Mouse (Mus musculus) T-helper 17 cell (primary cell): ENCODE measurements at regions not wholly inside any gene's neighbourhood (a gene's known extent, or its start where the extent isn't known, plus 50 kb on each side); places are given as distances from the start of the nearest gene placed in this dataset.

Experiments used
- in situ Hi-C, 2 experiments: fragments of 300-600 bp; cut with MboI, MseI; formaldehyde crosslinking; loops; 1 replicate in 1 of 2; 2 replicates in 1 of 2; pipeline ENCODE4 v1.15.1; 2025; ENCODE audit warnings: high pct_unique_total_duplicates in 2 of 2

GRCm38 (mm10) chr3:70215195-70215594 lies 207.8 kb downstream of the Otol1 start:
- in situ Hi-C loops = no loop called here

GRCm38 (mm10) chr3:70216096-70216495 lies 208.7 kb downstream of the Otol1 start:
- in situ Hi-C loops = no loop called here

- in situ Hi-C loops = no loop called here
Measured at GRCm38 (mm10) chr3:70218757-70219360, 211.4 kb downstream of the Otol1 start.

GRCm38 (mm10) chr3:70223443-70224065 lies 216.1 kb downstream of the Otol1 start:
- in situ Hi-C loops = no loop called here

GRCm38 (mm10) chr3:70224846-70225245 lies 217.4 kb downstream of the Otol1 start:
- in situ Hi-C loops = loop anchor here in 1 of 2 experiments (5.0 kb wide), 1 partner anchor 62 kb away; no protein-coding TSS in a partner anchor

- in situ Hi-C loops = loop anchor here in 1 of 2 experiments (5.0 kb wide), 1 partner anchor 60 kb away; no protein-coding TSS in a partner anchor
Measured at GRCm38 (mm10) chr3:70227165-70227564, 219.8 kb downstream of the Otol1 start.

- in situ Hi-C loops = loop anchor here in 1 of 2 experiments (5.0 kb wide), 1 partner anchor 104 kb away; no protein-coding TSS in a partner anchor
Measured at GRCm38 (mm10) chr3:70248655-70249054, 241.2 kb downstream of the Otol1 start.

GRCm38 (mm10) chr3:70249922-70250321 lies 242.5 kb downstream of the Otol1 start:
- in situ Hi-C loops = loop anchor here in 1 of 2 experiments (5.0 kb wide), 1 partner anchor 102 kb away; no protein-coding TSS in a partner anchor

GRCm38 (mm10) chr3:70250733-70251132 lies 243.3 kb downstream of the Otol1 start:
- in situ Hi-C loops = no loop called here

- in situ Hi-C loops = no loop called here
Measured at GRCm38 (mm10) chr3:70263318-70263717, 255.9 kb downstream of the Otol1 start.

GRCm38 (mm10) chr3:70288590-70289388 lies 281.4 kb downstream of the Otol1 start:
- in situ Hi-C loops = loop anchor here in 1 of 2 experiments (5.0 kb wide), 1 partner anchor 61 kb away; no protein-coding TSS in a partner anchor

GRCm38 (mm10) chr3:70307556-70307955 lies 300.1 kb downstream of the Otol1 start:
- in situ Hi-C loops = no loop called here

- in situ Hi-C loops = no loop called here
Measured at GRCm38 (mm10) chr3:70308061-70308461, 300.6 kb downstream of the Otol1 start.

- in situ Hi-C loops = no loop called here
Measured at GRCm38 (mm10) chr3:70309304-70309703, 301.9 kb downstream of the Otol1 start.

GRCm38 (mm10) chr3:70311055-70311454 lies 303.6 kb downstream of the Otol1 start:
- in situ Hi-C loops = loop anchor here in 1 of 2 experiments (10.0 kb wide), 1 partner anchor 854 kb away; no protein-coding TSS in a partner anchor

- in situ Hi-C loops = loop anchor here in 1 of 2 experiments (10.0 kb wide), 1 partner anchor 853 kb away; no protein-coding TSS in a partner anchor
Measured at GRCm38 (mm10) chr3:70312034-70312433, 304.6 kb downstream of the Otol1 start.

- in situ Hi-C loops = loop anchor here in 1 of 2 experiments (10.0 kb wide), 1 partner anchor 852 kb away; no protein-coding TSS in a partner anchor
Measured at GRCm38 (mm10) chr3:70313119-70313868, 305.9 kb downstream of the Otol1 start.

- in situ Hi-C loops = loop anchor here in 1 of 2 experiments (10.0 kb wide), 1 partner anchor 851 kb away; no protein-coding TSS in a partner anchor
Measured at GRCm38 (mm10) chr3:70314239-70314638, 306.8 kb downstream of the Otol1 start.

GRCm38 (mm10) chr3:70318377-70318776 lies 311.0 kb downstream of the Otol1 start:
- in situ Hi-C loops = loop anchor here in 1 of 2 experiments (10.0 kb wide), 1 partner anchor 846 kb away; no protein-coding TSS in a partner anchor

- in situ Hi-C loops = loop anchor here in 1 of 2 experiments (10.0 kb wide), 1 partner anchor 846 kb away; no protein-coding TSS in a partner anchor
Measured at GRCm38 (mm10) chr3:70319139-70319538, 311.7 kb downstream of the Otol1 start.
